Mouse (Mus musculus) myocyte (in vitro differentiated cells): ENCODE results near the gene Cntnap1. TPM values are rescaled to one million over a fixed set of nuclear protein-coding genes. Genes with fewer than 3 reads are reported as not detected.

ENCODE experiments used
- H3K27me3 ChIP-seq: one replicate; pipeline ENCODE4 v1.6.1; 2011; ENCODE audit not compliant: control insufficient read depth, insufficient read depth, insufficient read length
- H3K36me3 ChIP-seq: one replicate; pipeline ENCODE4 v1.6.1; 2011; ENCODE audit not compliant: control insufficient read depth, insufficient read depth
- H3K4me2 ChIP-seq: one replicate; pipeline ENCODE4 v1.6.1; 2011; ENCODE audit warnings: low read depth, control low read depth
- H3K4me3 ChIP-seq: one replicate; pipeline ENCODE4 v1.5.1; 2011; ENCODE audit warnings: mild to moderate bottlenecking, control low read depth, moderate library complexity
- H3K79me2 ChIP-seq: one replicate; pipeline ENCODE4 v1.6.1; 2011; ENCODE audit not compliant: control insufficient read depth, insufficient read depth
- H3ac ChIP-seq: one replicate; pipeline ENCODE4 v1.6.1; 2011; ENCODE audit not compliant: control insufficient read depth, insufficient read length
- CEBPB ChIP-seq: IDR thresholded peaks from 2 replicates; pipeline ENCODE4 v1.6.1; 2011; ENCODE audit warnings: mild to moderate bottlenecking, moderate library complexity; ENCODE audit not compliant: poor library complexity, insufficient read depth, severe bottlenecking
- E2F4 ChIP-seq: IDR thresholded peaks from one replicate; pipeline ENCODE4 v1.6.1; 2011; ENCODE audit warnings: mild to moderate bottlenecking, control low read depth, moderate library complexity; ENCODE audit not compliant: insufficient read depth
- MAX ChIP-seq: IDR thresholded peaks from one replicate; pipeline ENCODE4 v1.6.1; 2011; ENCODE audit warnings: low read depth, mild to moderate bottlenecking, control low read depth
- MYOD1 ChIP-seq, 3 experiments: IDR thresholded peaks; one replicate each; pipeline ENCODE4 v1.6.1; 2011; ENCODE audit warnings: control low read depth in 2 of 3, low read depth in 2 of 3, mild to moderate bottlenecking in 2 of 3, moderate library complexity in 1 of 3; ENCODE audit not compliant: insufficient read length in 2 of 3, control insufficient read depth in 1 of 3
- MYOG ChIP-seq, 3 experiments: IDR thresholded peaks; one replicate each; pipeline ENCODE4 v1.6.1; 2011; ENCODE audit warnings: control low read depth in 2 of 3, low read depth in 2 of 3, mild to moderate bottlenecking in 2 of 3; ENCODE audit not compliant: insufficient read length in 2 of 3, control insufficient read depth in 1 of 3, insufficient read depth in 1 of 3
- POLR2A ChIP-seq: IDR thresholded peaks from one replicate; pipeline ENCODE4 v1.6.1; 2011; ENCODE audit warnings: low read depth, mild to moderate bottlenecking, control low read depth, moderate library complexity; ENCODE audit not compliant: insufficient read length
- POLR2AphosphoS2 ChIP-seq: IDR thresholded peaks from one replicate; pipeline ENCODE4 v1.6.1; 2011; ENCODE audit warnings: low read depth, control low read depth; ENCODE audit not compliant: insufficient read length
- REST ChIP-seq: IDR thresholded peaks from one replicate; pipeline ENCODE4 v1.6.1; 2011; ENCODE audit warnings: mild to moderate bottlenecking, control low read depth, moderate library complexity; ENCODE audit not compliant: insufficient read depth, insufficient read length
- SRF ChIP-seq: IDR thresholded peaks from one replicate; pipeline ENCODE4 v1.6.1; 2011; ENCODE audit warnings: low read depth; ENCODE audit not compliant: control insufficient read depth, insufficient read length
- TCF12 ChIP-seq: IDR thresholded peaks from one replicate; pipeline ENCODE4 v1.6.1; 2011; ENCODE audit warnings: mild to moderate bottlenecking, control low read depth; ENCODE audit not compliant: poor library complexity, insufficient read depth, severe bottlenecking
- TCF3 ChIP-seq: IDR thresholded peaks from one replicate; pipeline ENCODE4 v1.6.1; 2011; ENCODE audit warnings: low read depth, control low read depth; ENCODE audit not compliant: insufficient read length
- USF1 ChIP-seq: IDR thresholded peaks from one replicate; pipeline ENCODE4 v1.6.1; 2011; ENCODE audit warnings: low read depth, mild to moderate bottlenecking, control low read depth, moderate library complexity
- polyA plus RNA-seq: library from polyadenylated mRNA; unstranded; fragments of >200 nt; fragmentation: generic; extraction: Trizol; gene quantifications from one replicate; pipeline ENCODE4 v1.2.1, GENCODE M21; 2012; ENCODE audit warnings: missing spikeins

Gene Cntnap1
- polyA plus RNA-seq, 1 experiment, result 1.3 TPM

GRCm38 (mm10) chr11:101184984-101185383 is 14.7 kb downstream of the Cntnap1 start:
- H3K4me3 ChIP-seq, result no peak overlapping the region
- no peak overlapping the region for H3ac ChIP-seq
- no peak overlapping the region for H3K4me2 ChIP-seq
- H3K79me2 ChIP-seq, result no peaks in the 10 kb centered on the region
- no peaks in the 10 kb centered on the region for H3K36me3 ChIP-seq
- no peak for TF ChIP-seq SRF
- no peak for TF ChIP-seq POLR2AphosphoS2
- H3K27me3 ChIP-seq, result no peaks in the 10 kb centered on the region

- Histone ChIP-seq H3ac (no peak overlapping the region), H3K4me2 (no peak overlapping the region), H3K4me3 (no peak overlapping the region), H3K79me2 (no peaks in the 10 kb centered on the region), H3K27me3 (no peaks in the 10 kb centered on the region), H3K36me3 (no peaks in the 10 kb centered on the region)
- TF ChIP-seq POLR2AphosphoS2 (no peak), MAX (no peak), E2F4 (no peak), POLR2A (no peak), TCF12 (no peak)
Observed at GRCm38 (mm10) chr11:101185441-101185840, 15.1 kb downstream of the Cntnap1 start.

- Histone ChIP-seq H3K27me3 (no peaks in the 10 kb centered on the region), H3ac (no peak overlapping the region), H3K4me2 (no peak overlapping the region), H3K79me2 (no peaks in the 10 kb centered on the region), H3K4me3 (no peak overlapping the region), H3K36me3 (no peaks in the 10 kb centered on the region)
- TF ChIP-seq CEBPB (no peak), TCF12 (no peak), REST (no peak), E2F4 (no peak), POLR2A (no peak), TCF3 (no peak), USF1 (no peak), MAX (no peak), SRF (no peak), POLR2AphosphoS2 (no peak), MYOD1 (IDR thresholded peaks at IDR 0.05; ENCODE audit: control insufficient read depth in 1 of 3, insufficient read length in 2 of 3, low read depth in 2 of 3) (no peak), MYOG (IDR thresholded peaks at IDR 0.05; ENCODE audit: control insufficient read depth in 1 of 3, insufficient read depth in 1 of 3, insufficient read length in 2 of 3, low read depth in 2 of 3) (no peak)
Observed at GRCm38 (mm10) chr11:101186526-101187247, 16.4 kb downstream of the Cntnap1 start.

- Histone ChIP-seq H3ac (no peak overlapping the region), H3K4me3 (no peak overlapping the region), H3K36me3 (no peaks in the 10 kb centered on the region), H3K79me2 (no peaks in the 10 kb centered on the region), H3K27me3 (no peaks in the 10 kb centered on the region), H3K4me2 (no peak overlapping the region)
- TF ChIP-seq E2F4 (no peak), MAX (no peak), POLR2AphosphoS2 (no peak), SRF (no peak), REST (no peak), TCF12 (no peak), MYOD1 (IDR thresholded peaks at IDR 0.05; ENCODE audit: control insufficient read depth in 1 of 3, insufficient read length in 2 of 3, low read depth in 2 of 3) (no peak), POLR2A (no peak), USF1 (no peak), TCF3 (no peak), MYOG (IDR thresholded peaks at IDR 0.05; ENCODE audit: control insufficient read depth in 1 of 3, insufficient read depth in 1 of 3, insufficient read length in 2 of 3, low read depth in 2 of 3) (no peak), CEBPB (no peak)
Observed at GRCm38 (mm10) chr11:101187541-101187940, 17.2 kb downstream of the Cntnap1 start.

GRCm38 (mm10) chr11:101188166-101188805 is 18.0 kb downstream of the Cntnap1 start:
- Histone ChIP-seq H3K36me3 (no peaks in the 10 kb centered on the region), H3K27me3 (no peaks in the 10 kb centered on the region), H3K4me3 (no peak overlapping the region), H3ac (no peak overlapping the region), H3K79me2 (no peaks in the 10 kb centered on the region), H3K4me2 (no peak overlapping the region)
- TF ChIP-seq TCF3 (no peak), POLR2AphosphoS2 (no peak), USF1 (no peak), REST (no peak), MAX (no peak), SRF (no peak), TCF12 (no peak), MYOD1 (IDR thresholded peaks at IDR 0.05; ENCODE audit: control insufficient read depth in 1 of 3, insufficient read length in 2 of 3, low read depth in 2 of 3) (no peak), POLR2A (no peak), MYOG (IDR thresholded peaks at IDR 0.05; ENCODE audit: control insufficient read depth in 1 of 3, insufficient read depth in 1 of 3, insufficient read length in 2 of 3, low read depth in 2 of 3) (no peak), CEBPB (no peak), E2F4 (no peak)
